Comparison of ENCODE assay signal across 15 mouse cellular contexts in the genomic region with DNA sequence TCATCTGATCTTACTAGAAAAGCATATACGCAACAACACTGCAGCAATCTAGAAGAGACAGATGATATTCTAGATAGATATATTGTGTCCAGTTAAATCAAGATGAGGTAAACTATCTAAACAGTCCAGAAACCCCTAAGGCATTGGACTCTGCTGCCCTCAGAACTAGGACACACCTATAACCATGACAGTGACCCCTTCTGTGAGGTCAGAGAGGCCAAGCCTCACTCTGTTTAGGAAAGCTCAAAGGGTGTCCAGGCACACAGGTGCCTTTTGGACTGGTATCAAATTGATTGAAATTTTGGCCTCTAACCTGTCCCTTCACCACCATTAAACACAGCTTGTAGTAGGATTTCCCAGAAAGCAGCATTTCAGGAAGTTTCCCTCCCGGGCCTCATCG. TPM values are rescaled to one million over a fixed set of nuclear protein-coding genes. Genes with fewer than 3 reads are reported as not detected.
"Had no signal": no experiment of that assay in that cellular context is flagged by ENCODE, and none has a peak within 500 bp of the region (broad histone marks: within the 10 kb centered on the region; RNA-seq: fewer than 3 reads in every experiment).

No protein-coding gene starts in this region.

RNA-seq across cellular contexts. Expression of gene Zfp978, which starts 36.1 kb away (rescaled TPM):
- polyA plus RNA-seq: cortical plate, adult 2 months; embryonic facial prominence, embryonic 12.5 days; embryonic facial prominence, embryonic 13.5 days; embryonic facial prominence, embryonic 14.5 days; embryonic facial prominence, embryonic 15.5 days; erythroblast, embryonic 14.5 days; forebrain, embryonic 10.5 days; forebrain, embryonic 12.5 days; forebrain, embryonic 13.5 days; forebrain, embryonic 14.5 days; forebrain, embryonic 15.5 days; forebrain, embryonic 16.5 days; forebrain, postnatal 0 days; gonadal fat pad, adult 2 months; heart, adult 2 months had no signal
